26 mouse cellular contexts compared by ENCODE assay signal in genomic region chr1:82656452-82656851, GRCm38 (mm10).
"Had no signal": no experiment of that assay in that cellular context is flagged by ENCODE, and none has a peak within 500 bp of the region (broad histone marks: within the 10 kb centered on the region; RNA-seq: fewer than 3 reads in every experiment).

No protein-coding gene starts in this region.

- DNase-seq: gastrocnemius, adult 2 months; gastrocnemius, postnatal 10 days; gastrocnemius, postnatal 25 days; heart, adult 18-20 months; heart, postnatal 10 days; heart, postnatal 4 days; kidney, adult 18-20 months; kidney, adult 8-10 months; kidney, postnatal 14 days; kidney, postnatal 36 days; layer of hippocampus, adult 9-11 months; liver had no signal

- H3K27me3 ChIP-seq: heart, embryonic 12.5 days; hindbrain, embryonic 12.5 days; intestine, embryonic 15.5 days; kidney, embryonic 15.5 days; limb, embryonic 12.5 days had no signal

- H3K4me2 ChIP-seq: heart, embryonic 12.5 days; hindbrain, embryonic 12.5 days; hindbrain, embryonic 14.5 days; intestine, embryonic 15.5 days; kidney, embryonic 15.5 days; limb, embryonic 12.5 days had no signal

- H3K36me3 ChIP-seq: heart, embryonic 10.5 days; heart, embryonic 12.5 days; hindbrain, embryonic 10.5 days; hindbrain, embryonic 12.5 days; intestine, embryonic 15.5 days; kidney, embryonic 15.5 days; limb, embryonic 10.5 days; limb, embryonic 12.5 days had no signal

- H3K4me3 ChIP-seq: gastrocnemius, adult 2 months; heart, embryonic 10.5 days; heart, embryonic 12.5 days; hindbrain, embryonic 10.5 days; hindbrain, embryonic 12.5 days; intestine, embryonic 15.5 days; kidney, embryonic 15.5 days; left cerebral cortex, adult 2 months; limb, embryonic 10.5 days; limb, embryonic 12.5 days had no signal

- H3K4me1 ChIP-seq: heart, embryonic 10.5 days; heart, embryonic 12.5 days; hindbrain, embryonic 12.5 days; intestine, embryonic 15.5 days; kidney, embryonic 15.5 days; limb, embryonic 10.5 days; limb, embryonic 12.5 days had no signal

- H3K9ac ChIP-seq: heart, embryonic 12.5 days; hindbrain, embryonic 12.5 days; hindbrain, embryonic 14.5 days; intestine, embryonic 15.5 days; kidney, embryonic 15.5 days; limb, embryonic 12.5 days had no signal

- ATAC-seq: hindbrain, embryonic 16.5 days; inflammation-experienced regulatory T-cells, adult 6 months; intestine, embryonic 15.5 days; intestine, postnatal 0 days had no signal

- H3K27ac ChIP-seq: gastrocnemius, adult 2 months; heart, embryonic 10.5 days; hindbrain, embryonic 10.5 days; hindbrain, embryonic 12.5 days; hindbrain, embryonic 14.5 days; intestine, embryonic 15.5 days; kidney, embryonic 15.5 days; kidney, postnatal 0 days; left cerebral cortex, adult 2 months; limb, embryonic 10.5 days; limb, embryonic 12.5 days had no signal

- H3K9me3 ChIP-seq: heart, embryonic 10.5 days; heart, embryonic 12.5 days; hindbrain, embryonic 10.5 days; hindbrain, embryonic 12.5 days; intestine, embryonic 15.5 days; kidney, embryonic 15.5 days; limb, embryonic 10.5 days; limb, embryonic 12.5 days had no signal
